Mouse (Mus musculus) Muller cell, postnatal 12 days (primary cell): Measurements from ENCODE around the gene Wdr45.
"Not testable (repeated sequence)": the region's sequence is repeated elsewhere in the genome, so short reads cannot be mapped to it uniquely, and the experiment has no call there.

ENCODE experiments used
- DNase-seq: peaks from one replicate; pipeline ENCODE4 v3.0.0-alpha.2; 2015; ENCODE audit errors: inconsistent ontology term

Wdr45 gene

GRCm38 (mm10) chrX:7721514-7722281 lies 7.6 kb downstream of the Wdr45 start, which contains the start of gene Gm45208:
Gene Gm45208, plus strand, starts transcription at chrX:7722245.
- DNase-seq: peak; percentile 82

- DNase-seq: no peak
Observed at GRCm38 (mm10) chrX:7722282-7722611, 8.1 kb downstream of the Wdr45 start.

- no peak for DNase-seq
Observed at GRCm38 (mm10) chrX:7722691-7723090, 8.6 kb downstream of the Wdr45 start.

GRCm38 (mm10) chrX:7724135-7724534 lies 10.0 kb downstream of the Wdr45 start:
- no peak for DNase-seq

GRCm38 (mm10) chrX:7725841-7726240 lies 11.7 kb downstream of the Wdr45 start:
- no peak for DNase-seq

GRCm38 (mm10) chrX:7727176-7727575 lies 13.0 kb downstream of the Wdr45 start:
- DNase-seq: no peak

GRCm38 (mm10) chrX:7728215-7728921 lies 14.2 kb downstream of the Wdr45 start, which contains the start of gene Praf2:
Gene Praf2, plus strand, starts transcription at chrX:7728439.
- DNase-seq: peak; percentile 75

GRCm38 (mm10) chrX:7728922-7729265 lies 14.8 kb downstream of the Wdr45 start:
- DNase-seq: no peak

GRCm38 (mm10) chrX:7733571-7734156 lies 19.5 kb downstream of the Wdr45 start:
- DNase-seq: peak; percentile 56

- no peak for DNase-seq
Observed at GRCm38 (mm10) chrX:7739336-7740081, 25.4 kb downstream of the Wdr45 start.

- DNase-seq: no peak
Observed at GRCm38 (mm10) chrX:7740082-7740819, 26.1 kb downstream of the Wdr45 start.

- DNase-seq: no peak
Observed at GRCm38 (mm10) chrX:7741103-7741502, 27.0 kb downstream of the Wdr45 start.

GRCm38 (mm10) chrX:7743470-7743869 lies 29.3 kb downstream of the Wdr45 start:
- DNase-seq: no peak

GRCm38 (mm10) chrX:7744940-7745339 lies 30.8 kb downstream of the Wdr45 start:
- DNase-seq: no peak

GRCm38 (mm10) chrX:7745429-7745828 lies 31.3 kb downstream of the Wdr45 start:
- DNase-seq: no peak

GRCm38 (mm10) chrX:7750432-7751116 lies 36.4 kb downstream of the Wdr45 start, which contains the start of gene Ccdc120:
Gene Ccdc120, minus strand, starts transcription at chrX:7750905.
- DNase-seq: peak; percentile 82

GRCm38 (mm10) chrX:7753627-7754026 lies 39.5 kb downstream of the Wdr45 start:
- DNase-seq: not testable (repeated sequence)

GRCm38 (mm10) chrX:7762137-7762920 lies 48.2 kb downstream of the Wdr45 start, which contains the start of gene Tfe3:
Gene Tfe3, plus strand, starts transcription at chrX:7762560.
- peak; percentile 96 for DNase-seq

- DNase-seq: no peak
Observed at GRCm38 (mm10) chrX:7762921-7763197, 48.7 kb downstream of the Wdr45 start.
